Mouse (Mus musculus): ENCODE measurements at regions not wholly inside any gene's neighbourhood (a gene's known extent, or its start where the extent isn't known, plus 50 kb on each side); places are given as distances from the start of the nearest gene placed in this dataset.
A peak's percentile ranks its signal among the peaks of the same experiment; 100 is the strongest.

GRCm38 (mm10) chr12:109539046-109539445 lies 61.1 kb downstream of the Rtl1 start:
- Histone ChIP-seq H3K4me3 (no peak overlapping the region), H3K4me1 (no peaks in the 10 kb centered on the region), H3K27ac (replicated peaks) (no peak overlapping the region), H3K9ac (replicated peaks) (no peak overlapping the region), H3K4me2 (replicated peaks) (no peak overlapping the region), H3K36me3 (no peaks in the 10 kb centered on the region), H3K9me3 (peaks cover 19% of the 10 kb centered on the region; the same call in 1 of the 2 replicates), H3K27me3 (no peaks in the 10 kb centered on the region)
- WGBS = 85% methylated on average over 8 of the region's 8 CpGs
- ATAC-seq (replicated peaks) = no peak

DNA sequence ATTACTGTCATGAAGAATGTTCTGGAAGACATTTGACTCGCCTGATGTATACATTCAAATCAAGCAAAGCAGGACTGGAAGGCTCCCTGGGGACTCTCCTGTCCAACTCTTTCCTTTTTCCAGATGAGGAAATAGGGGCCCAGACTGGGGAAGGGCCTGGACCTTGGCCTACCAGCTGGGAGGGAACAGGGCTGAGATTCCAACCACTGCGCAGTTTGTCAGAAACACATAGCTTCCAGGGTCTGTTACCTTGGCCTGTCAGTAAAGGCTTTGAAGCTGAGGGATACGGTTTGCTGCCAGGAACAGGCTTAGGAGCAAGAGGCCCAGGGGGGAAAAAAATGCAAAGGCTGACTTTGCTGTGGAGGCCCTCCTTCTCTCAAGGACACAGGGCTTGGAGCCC lies 61.5 kb downstream of the Rtl1 start:
- Histone ChIP-seq H3K9me3 (peaks cover 19% of the 10 kb centered on the region; the same call in 1 of the 2 replicates), H3K27me3 (no peaks in the 10 kb centered on the region), H3K4me2 (replicated peaks) (no peak overlapping the region), H3K9ac (replicated peaks) (no peak overlapping the region), H3K27ac (replicated peaks) (no peak overlapping the region), H3K4me3 (no peak overlapping the region), H3K36me3 (no peaks in the 10 kb centered on the region), H3K4me1 (no peaks in the 10 kb centered on the region)
- ATAC-seq (replicated peaks) = no peak
- WGBS = 89% methylated on average over 3 of the region's 3 CpGs

DNA sequence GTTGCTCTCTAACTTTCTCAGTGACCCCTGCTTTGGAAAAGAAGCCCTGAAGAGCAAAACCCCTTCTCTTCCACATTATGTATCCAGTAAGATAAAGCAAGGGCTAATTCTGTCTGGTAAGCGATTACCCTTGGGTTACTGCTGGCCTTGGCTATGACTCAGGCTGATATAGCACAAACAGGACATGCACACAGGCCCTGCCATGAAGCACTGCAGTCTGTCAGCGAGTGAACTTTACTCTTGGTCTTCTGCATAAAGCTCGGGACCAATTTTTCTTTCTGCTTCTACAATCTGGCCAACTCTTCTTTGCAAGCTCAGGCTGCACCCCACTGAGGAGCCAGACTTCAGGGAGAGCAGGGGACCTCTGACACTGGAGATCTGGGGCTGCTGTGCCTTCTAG lies 63.6 kb downstream of the Rtl1 start:
- Histone ChIP-seq H3K9me3 (peaks cover 16% of the 10 kb centered on the region; the same call in 1 of the 2 replicates), H3K4me2 (replicated peaks) (no peak overlapping the region), H3K4me3 (no peak overlapping the region), H3K27me3 (no peaks in the 10 kb centered on the region), H3K27ac (replicated peaks) (no peak overlapping the region), H3K36me3 (no peaks in the 10 kb centered on the region), H3K9ac (replicated peaks) (no peak overlapping the region), H3K4me1 (no peaks in the 10 kb centered on the region)
- 96% methylated on average over 3 of the region's 3 CpGs for WGBS
- ATAC-seq (replicated peaks) = no peak

DNA sequence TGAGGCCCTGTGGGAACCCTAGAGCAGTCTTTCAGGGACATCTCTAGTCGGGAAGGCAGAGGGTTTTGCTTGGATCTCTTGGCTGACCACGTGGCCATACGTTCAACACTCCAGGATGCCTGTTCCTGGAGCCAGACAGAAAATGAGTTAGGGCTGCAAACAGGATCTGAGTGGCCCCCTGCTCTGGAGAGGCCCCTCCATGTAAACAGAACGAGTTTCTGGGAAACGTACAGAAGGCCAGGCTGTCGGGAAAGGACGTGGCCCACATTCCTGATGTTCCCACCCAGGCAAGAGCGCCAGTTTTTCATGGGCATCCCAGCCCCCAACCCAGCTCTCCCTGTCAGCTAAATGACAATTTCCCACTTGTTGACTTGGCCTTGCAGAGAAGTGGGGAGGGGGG lies 67.7 kb downstream of the Rtl1 start:
- H3K36me3 ChIP-seq = no peaks in the 10 kb centered on the region
- 66% methylated on average over 8 of the region's 8 CpGs for WGBS
- no peaks in the 10 kb centered on the region for H3K4me1 ChIP-seq
- no peak overlapping the region for H3K27ac ChIP-seq (replicated peaks)
- H3K27me3 ChIP-seq = no peaks in the 10 kb centered on the region
- no peak overlapping the region for H3K4me2 ChIP-seq (replicated peaks)
- H3K4me3 ChIP-seq = no peak overlapping the region
- no peaks in the 10 kb centered on the region for H3K9me3 ChIP-seq
- no peak overlapping the region for H3K9ac ChIP-seq (replicated peaks)
- no peak for ATAC-seq (replicated peaks)

DNA sequence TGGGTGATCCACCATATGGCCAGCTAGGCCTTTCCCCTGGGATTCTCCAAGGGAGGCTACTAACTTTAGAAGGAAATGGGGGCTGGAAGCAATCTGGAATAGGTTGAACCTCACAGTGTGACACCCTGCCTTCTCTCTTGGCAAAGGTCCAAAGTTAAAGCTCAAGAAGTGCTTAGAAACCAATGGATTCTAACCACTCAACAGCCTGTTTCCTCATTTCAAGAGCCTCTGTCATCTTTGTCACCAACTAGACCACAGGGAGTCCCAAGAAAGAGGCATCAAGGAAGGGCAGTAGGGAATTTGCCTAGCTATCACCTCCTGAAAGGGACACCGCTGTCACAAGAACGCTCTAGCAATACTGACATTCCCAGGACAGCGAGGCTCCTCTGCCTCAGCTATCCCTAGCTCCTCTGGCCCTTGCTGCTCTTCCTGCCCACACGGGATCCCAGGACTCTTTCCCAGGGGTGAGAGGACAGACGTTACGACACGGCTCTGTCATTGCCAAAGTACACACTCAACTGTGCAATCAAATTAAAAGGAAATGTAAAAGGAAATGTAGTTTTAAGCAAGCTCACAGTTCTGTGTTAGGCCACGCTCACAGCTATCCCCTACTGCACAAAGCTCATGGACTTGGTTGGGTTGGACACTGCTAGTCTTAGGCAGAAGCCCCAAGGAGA lies 68.6 kb downstream of the Rtl1 start:
- Histone ChIP-seq H3K27me3 (no peaks in the 10 kb centered on the region), H3K36me3 (no peaks in the 10 kb centered on the region), H3K27ac (replicated peaks) (no peak overlapping the region), H3K4me1 (no peaks in the 10 kb centered on the region), H3K9me3 (no peaks in the 10 kb centered on the region), H3K9ac (replicated peaks) (no peak overlapping the region), H3K4me2 (replicated peaks) (no peak overlapping the region), H3K4me3 (no peak overlapping the region)
- ATAC-seq (replicated peaks) = no peak
- 87% methylated on average over 8 of the region's 8 CpGs for WGBS

DNA sequence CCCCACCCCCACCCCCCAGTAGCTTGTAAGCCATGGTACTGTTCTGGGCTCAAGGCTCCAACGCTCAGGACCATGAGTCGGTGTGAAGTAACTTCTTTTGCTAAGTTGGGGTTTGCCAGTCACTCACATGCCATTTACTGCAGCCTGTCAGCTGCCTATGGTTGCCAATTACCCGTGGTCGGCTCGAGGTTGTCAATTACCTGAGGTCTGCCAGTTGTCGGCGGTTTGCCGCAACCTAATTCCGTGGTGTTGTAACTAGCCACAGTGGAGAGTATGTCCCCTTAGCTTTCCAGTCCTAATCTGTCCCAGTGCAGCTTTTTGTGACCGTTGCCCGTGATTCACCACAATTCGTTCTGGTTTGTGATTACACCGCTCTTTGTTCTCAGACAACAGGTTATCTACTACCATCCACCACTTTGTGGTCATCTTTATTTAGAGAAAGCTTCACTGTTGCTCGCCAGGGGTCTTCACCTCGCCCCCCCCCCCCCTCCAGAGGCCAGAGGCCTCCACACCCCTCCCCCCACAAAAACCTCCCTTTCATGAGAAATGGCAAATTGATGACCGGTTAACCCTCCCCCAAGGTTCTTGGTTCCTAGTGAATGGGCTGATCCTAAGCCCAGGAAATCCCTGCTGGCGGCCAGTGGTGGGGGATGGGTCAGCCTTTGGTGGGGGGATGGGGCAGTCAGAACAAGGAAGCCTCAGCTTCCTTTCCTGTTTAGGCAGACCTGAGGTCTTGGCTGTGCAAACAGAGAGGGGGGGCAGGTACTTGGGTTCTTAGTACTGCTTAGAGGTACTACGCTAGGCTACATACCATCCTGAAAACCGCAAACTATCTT lies 69.7 kb downstream of the Rtl1 start:
- Histone ChIP-seq H3K27ac (replicated peaks) (no peak overlapping the region), H3K27me3 (no peaks in the 10 kb centered on the region), H3K9me3 (no peaks in the 10 kb centered on the region), H3K36me3 (no peaks in the 10 kb centered on the region), H3K4me1 (no peaks in the 10 kb centered on the region), H3K4me3 (no peak overlapping the region), H3K4me2 (replicated peaks) (no peak overlapping the region), H3K9ac (replicated peaks) (no peak overlapping the region)
- WGBS = 53% methylated on average over 19 of the region's 19 CpGs
- no peak for ATAC-seq (replicated peaks)

GRCm38 (mm10) chr12:109529501-109529900 lies 70.6 kb downstream of the Rtl1 start:
- H3K4me2 ChIP-seq (replicated peaks) = no peak overlapping the region
- ATAC-seq (replicated peaks) = no peak
- H3K27ac ChIP-seq (replicated peaks) = no peak overlapping the region
- no peaks in the 10 kb centered on the region for H3K9me3 ChIP-seq
- no peaks in the 10 kb centered on the region for H3K27me3 ChIP-seq
- 60% methylated on average over 6 of the region's 6 CpGs for WGBS
- no peaks in the 10 kb centered on the region for H3K4me1 ChIP-seq
- no peaks in the 10 kb centered on the region for H3K36me3 ChIP-seq
- no peak overlapping the region for H3K4me3 ChIP-seq
- H3K9ac ChIP-seq (replicated peaks) = no peak overlapping the region

DNA sequence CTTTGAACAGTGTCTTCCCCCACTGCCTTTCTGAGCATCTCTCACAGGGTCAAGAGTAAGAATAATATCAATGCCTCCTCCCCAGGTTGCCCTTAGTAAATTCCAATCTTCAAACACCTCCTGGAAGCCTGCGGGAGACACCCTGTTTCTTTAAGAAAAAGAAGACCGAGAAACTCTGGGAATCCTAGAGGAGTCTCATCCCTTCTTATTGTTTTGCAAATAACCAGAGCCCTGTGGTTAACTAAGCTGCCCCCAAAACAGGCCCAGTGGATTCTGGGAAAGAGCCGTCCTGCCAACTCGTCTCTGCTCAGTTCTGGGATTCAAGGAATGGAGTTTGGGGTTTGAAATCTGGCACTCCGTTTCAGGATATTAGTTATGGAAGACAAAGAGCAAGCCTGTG lies 71.2 kb downstream of the Rtl1 start:
- H3K4me2 ChIP-seq (replicated peaks) = no peak overlapping the region
- H3K36me3 ChIP-seq = no peaks in the 10 kb centered on the region
- WGBS = 60% methylated on average over 5 of the region's 5 CpGs

GRCm38 (mm10) chr12:109528263-109528545 lies 71.9 kb downstream of the Rtl1 start:
- H3K4me1 ChIP-seq = no peaks in the 10 kb centered on the region
- no peak overlapping the region for H3K27ac ChIP-seq (replicated peaks)
- H3K9me3 ChIP-seq = no peaks in the 10 kb centered on the region
- H3K36me3 ChIP-seq = no peaks in the 10 kb centered on the region
- no peak overlapping the region for H3K9ac ChIP-seq (replicated peaks)
- peak overlapping the region; percentile 43 for H3K4me2 ChIP-seq (replicated peaks)
- H3K4me3 ChIP-seq = peak overlapping the region; percentile 33
- WGBS = 45% methylated on average over 27 of the region's 27 CpGs
- no peaks in the 10 kb centered on the region for H3K27me3 ChIP-seq
- ATAC-seq (replicated peaks) = no peak

More for the DNA sequence above, 71.2 kb downstream of the Rtl1 start:
- no peak for ATAC-seq (replicated peaks)
- Histone ChIP-seq H3K27me3 (no peaks in the 10 kb centered on the region), H3K9me3 (no peaks in the 10 kb centered on the region), H3K27ac (replicated peaks) (no peak overlapping the region), H3K4me3 (no peak overlapping the region), H3K9ac (replicated peaks) (no peak overlapping the region), H3K4me1 (no peaks in the 10 kb centered on the region)

DNA sequence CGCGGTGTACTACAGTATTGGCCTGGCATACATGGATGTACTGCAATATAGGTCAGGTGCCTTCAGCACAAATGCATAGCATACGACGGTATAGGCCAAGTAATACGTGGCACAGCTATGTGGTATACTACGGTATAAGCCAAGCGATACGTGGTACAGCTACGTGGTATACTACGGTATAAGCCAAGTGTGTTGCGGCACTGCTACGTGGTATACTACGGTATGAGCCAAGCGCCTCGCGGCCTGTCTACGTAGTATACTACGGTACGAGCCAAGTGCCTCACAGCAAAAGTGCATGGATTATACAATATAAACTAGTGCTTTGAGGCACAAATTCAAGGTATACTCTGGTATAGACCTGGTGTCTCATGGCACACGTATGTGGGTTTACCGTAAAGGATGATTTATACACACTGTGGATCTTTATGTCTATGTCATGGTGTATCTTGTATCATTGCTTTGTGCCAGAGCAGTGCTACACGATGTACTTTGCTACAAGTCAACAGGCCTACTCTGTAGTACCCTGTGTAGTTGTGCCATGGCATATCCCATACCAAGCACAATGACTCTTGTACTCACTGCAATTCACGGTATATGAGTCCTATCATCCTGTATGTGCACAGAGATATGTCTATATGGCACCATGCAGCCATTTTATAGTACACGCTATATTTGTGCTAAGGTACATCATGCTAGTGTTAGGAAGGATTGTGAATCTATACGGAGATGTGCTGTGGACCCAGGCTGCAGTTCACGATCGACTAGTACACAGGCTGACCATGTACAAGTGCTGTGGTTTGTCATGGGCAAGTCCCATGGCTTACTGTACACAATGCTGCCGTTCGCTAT lies 72.5 kb downstream of the Rtl1 start:
- Histone ChIP-seq H3K4me2 (replicated peaks) (peak overlapping the region; percentile 43), H3K36me3 (no peaks in the 10 kb centered on the region), H3K4me3 (peak overlapping the region; percentile 33), H3K27ac (replicated peaks) (no peak overlapping the region), H3K4me1 (no peaks in the 10 kb centered on the region), H3K27me3 (no peaks in the 10 kb centered on the region), H3K9me3 (no peaks in the 10 kb centered on the region), H3K9ac (replicated peaks) (no peak overlapping the region)
- no peak for ATAC-seq (replicated peaks)
- WGBS = 52% methylated on average over 29 of the region's 29 CpGs

- 71% methylated on average over 9 of the region's 9 CpGs for WGBS
- Histone ChIP-seq H3K4me1 (0 out of 2 replicates have a peak, but pooled peaks cover 1% of the 10 kb centered on the region), H3K9ac (replicated peaks) (no peak overlapping the region), H3K27ac (replicated peaks) (no peak overlapping the region), H3K36me3 (no peaks in the 10 kb centered on the region), H3K4me3 (no peak overlapping the region), H3K9me3 (no peaks in the 10 kb centered on the region), H3K27me3 (no peaks in the 10 kb centered on the region), H3K4me2 (replicated peaks) (no peak overlapping the region)
- ATAC-seq (replicated peaks) = no peak
Observed at GRCm38 (mm10) chr12:109525613-109526012, 73.0 kb downstream of the Dlk1 start.

DNA sequence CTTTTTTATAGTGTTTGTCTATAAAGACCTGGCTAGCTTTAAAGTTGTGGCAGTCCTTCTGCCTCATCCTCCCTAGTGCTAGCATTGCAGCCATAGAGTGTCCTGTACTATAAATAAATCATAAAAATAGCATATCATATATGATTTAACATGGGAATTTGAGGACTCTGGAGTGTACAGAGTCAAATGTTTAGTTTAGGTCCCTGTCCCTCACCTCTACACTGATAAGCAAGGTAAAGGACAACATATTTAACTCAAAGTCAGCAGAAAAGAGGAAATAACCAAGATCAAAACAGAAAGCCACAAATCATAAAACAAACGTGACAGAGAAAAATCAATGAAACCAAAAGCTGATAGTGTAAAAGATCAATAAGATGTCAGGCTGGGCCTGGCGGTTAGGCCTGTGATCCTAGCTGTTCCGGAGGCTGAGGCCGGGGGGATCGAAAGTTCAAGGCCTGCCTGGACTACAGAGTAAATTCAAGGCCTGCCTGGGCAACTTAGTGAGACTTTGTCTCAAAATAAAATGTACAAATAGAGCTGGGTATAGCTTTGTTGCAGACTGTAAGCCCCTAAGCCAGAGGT lies 68.7 kb downstream of the Dlk1 start:
- no peak overlapping the region for H3K9ac ChIP-seq (replicated peaks)
- H3K27me3 ChIP-seq = no peaks in the 10 kb centered on the region
- peaks cover 10% of the 10 kb centered on the region; the same call in 1 of the 2 replicates for H3K4me1 ChIP-seq
- no peaks in the 10 kb centered on the region for H3K36me3 ChIP-seq
- no peak overlapping the region for H3K4me2 ChIP-seq (replicated peaks)
- H3K27ac ChIP-seq (replicated peaks) = no peak overlapping the region
- H3K9me3 ChIP-seq = no peaks in the 10 kb centered on the region
- H3K4me3 ChIP-seq = no peak overlapping the region
- WGBS = 83% methylated on average over 5 of the region's 5 CpGs
- ATAC-seq (replicated peaks) = no peak

All from forebrain, embryonic 15.5 days (tissue).